Comparison of ENCODE assay signal across 13 mouse cellular contexts in genomic region chr9:14675707-14676691, GRCm38 (mm10). TPM values are rescaled to one million over a fixed set of nuclear protein-coding genes. Genes with fewer than 3 reads are reported as not detected.
A peak's percentile ranks its signal among the peaks of the same experiment; 100 is the strongest.
DNase-seq lines count a peak whose midpoint lies in the region; ATAC-seq and TF ChIP-seq lines count a peak whose summit lies in the region.
"Had no signal": no experiment of that assay in that cellular context is flagged by ENCODE, and none has a peak within 500 bp of the region (broad histone marks: within the 10 kb centered on the region; RNA-seq: fewer than 3 reads in every experiment).

No protein-coding gene starts in this region.

- H3K9me3 ChIP-seq in kidney, embryonic 15.5 days (replicated peaks) = no peaks in the 10 kb centered on the region
- 0 out of 2 replicates have a peak, but pooled peaks cover 7% of the 10 kb centered on the region for H3K9me3 ChIP-seq in embryonic facial prominence, embryonic 13.5 days
- no peaks in the 10 kb centered on the region for H3K9me3 ChIP-seq in limb, embryonic 12.5 days
- no peaks in the 10 kb centered on the region for H3K9me3 ChIP-seq in stomach, postnatal 0 days (ENCODE audit: control insufficient read depth, low read length)
- peaks cover 3% of the 10 kb centered on the region; the same call in 1 of the 2 replicates for H3K9me3 ChIP-seq in forebrain, embryonic 16.5 days (ENCODE audit: control insufficient read depth, low read length)
- H3K9me3 ChIP-seq: G1E; hindbrain, embryonic 15.5 days had no signal

- no peaks in the 10 kb centered on the region for H3K36me3 ChIP-seq in kidney, embryonic 15.5 days
- no peaks in the 10 kb centered on the region for H3K36me3 ChIP-seq in embryonic facial prominence, embryonic 13.5 days
- no peaks in the 10 kb centered on the region for H3K36me3 ChIP-seq in limb, embryonic 12.5 days
- H3K36me3 ChIP-seq in stomach, postnatal 0 days (ENCODE audit: control insufficient read depth, insufficient read depth, low read length) = no peaks in the 10 kb centered on the region
- H3K36me3 ChIP-seq in forebrain, embryonic 16.5 days (ENCODE audit: control insufficient read depth, insufficient read depth) = no peaks in the 10 kb centered on the region
- H3K36me3 ChIP-seq: G1E; hindbrain, embryonic 15.5 days had no signal

- no peak overlapping the region for H3K4me3 ChIP-seq in kidney, embryonic 15.5 days (replicated peaks)
- no peak overlapping the region for H3K4me3 ChIP-seq in embryonic facial prominence, embryonic 13.5 days
- no peak overlapping the region for H3K4me3 ChIP-seq in limb, embryonic 12.5 days (replicated peaks)
- no peak overlapping the region for H3K4me3 ChIP-seq in stomach, postnatal 0 days (ENCODE audit: low read depth, low read length)
- no peak overlapping the region for H3K4me3 ChIP-seq in forebrain, embryonic 16.5 days (replicated peaks; ENCODE audit: low read length)
- H3K4me3 ChIP-seq: hindbrain, embryonic 15.5 days had no signal

- H3K27me3 ChIP-seq in kidney, embryonic 15.5 days = no peaks in the 10 kb centered on the region
- H3K27me3 ChIP-seq in embryonic facial prominence, embryonic 13.5 days = no peaks in the 10 kb centered on the region
- H3K27me3 ChIP-seq in limb, embryonic 12.5 days = no peaks in the 10 kb centered on the region
- H3K27me3 ChIP-seq in stomach, postnatal 0 days (ENCODE audit: control insufficient read depth, insufficient read depth, low read length) = no peaks in the 10 kb centered on the region
- H3K27me3 ChIP-seq in forebrain, embryonic 16.5 days (replicated peaks; ENCODE audit: control insufficient read depth, insufficient read depth, low read length) = no peaks in the 10 kb centered on the region
- H3K27me3 ChIP-seq: hindbrain, embryonic 15.5 days had no signal

- TF ChIP-seq CTCF in stomach, postnatal 0 days (IDR thresholded peaks at IDR 0.05; ENCODE audit: low read depth) = no peak

- 65% methylated on average over 9 of the region's 9 CpGs for WGBS in kidney, embryonic 15.5 days
- whole genome bisulfite sequencing in embryonic facial prominence, embryonic 13.5 days = 51% methylated on average over 9 of the region's 9 CpGs
- 68% methylated on average over 9 of the region's 9 CpGs for WGBS in limb, embryonic 12.5 days
- 39% methylated on average over 9 of the region's 9 CpGs for WGBS in stomach, postnatal 0 days
- 54% methylated on average over 9 of the region's 9 CpGs for WGBS in forebrain, embryonic 16.5 days

- DNase-seq in kidney, adult 11 months = no peak
- peak; percentile 57 for DNase-seq in stomach, postnatal 0 days (ENCODE audit: low spot score)
- DNase-seq: cerebellum, postnatal 25 days; thymus, postnatal 14 days had no signal

- H3K4me2 ChIP-seq in kidney, embryonic 15.5 days = no peak overlapping the region
- no peak overlapping the region for H3K4me2 ChIP-seq in embryonic facial prominence, embryonic 13.5 days
- no peak overlapping the region for H3K4me2 ChIP-seq in limb, embryonic 12.5 days
- H3K4me2 ChIP-seq in stomach, postnatal 0 days (replicated peaks; ENCODE audit: low read depth) = no peak overlapping the region
- no peak overlapping the region for H3K4me2 ChIP-seq in forebrain, embryonic 16.5 days (ENCODE audit: low read length)
- H3K4me2 ChIP-seq: hindbrain, embryonic 15.5 days had no signal

- H3K4me1 ChIP-seq in kidney, embryonic 15.5 days = peaks cover 15% of the 10 kb centered on the region
- H3K4me1 ChIP-seq in embryonic facial prominence, embryonic 13.5 days = peaks cover 48% of the 10 kb centered on the region
- H3K4me1 ChIP-seq in limb, embryonic 12.5 days (replicated peaks) = peaks cover 9% of the 10 kb centered on the region
- H3K4me1 ChIP-seq in stomach, postnatal 0 days (replicated peaks; ENCODE audit: control insufficient read depth, insufficient read depth) = no peaks in the 10 kb centered on the region
- no peaks in the 10 kb centered on the region for H3K4me1 ChIP-seq in forebrain, embryonic 16.5 days (replicated peaks; ENCODE audit: control insufficient read depth, insufficient read depth, low read length)
- H3K4me1 ChIP-seq: hindbrain, embryonic 15.5 days had no signal

- ATAC-seq in kidney, embryonic 15.5 days (replicated peaks; ENCODE audit: low FRiP score) = 0 out of 2 replicates have a peak, but pooled peaks have one; percentile 54
- peak; percentile 77 for ATAC-seq in embryonic facial prominence, embryonic 13.5 days (ENCODE audit: insufficient number of reproducible peaks, insufficient read depth, low FRiP score, low TSS enrichment, low read depth)
- ATAC-seq in limb, embryonic 12.5 days (ENCODE audit: insufficient number of reproducible peaks, insufficient read depth, low FRiP score, low TSS enrichment, low read depth) = peak; percentile 64; the same call in 1 of the 2 replicates
- ATAC-seq in stomach, postnatal 0 days (ENCODE audit: low FRiP score, low TSS enrichment) = peak; percentile 92
- no peak for ATAC-seq in erythroid progenitor cell, adult 5-6 weeks (replicated peaks; ENCODE audit: low FRiP score, poor library complexity, severe bottlenecking)
- ATAC-seq in frontal cortex, adult (ENCODE audit: low TSS enrichment) = no peak
- ATAC-seq in forebrain, embryonic 16.5 days = no peak

- TF ChIP-seq EP300 in stomach, postnatal 0 days (optimal IDR thresholded peaks at IDR 0.05) = peak; percentile 82

- H3K27ac ChIP-seq in kidney, embryonic 15.5 days = no peak overlapping the region
- H3K27ac ChIP-seq in embryonic facial prominence, embryonic 13.5 days = peak overlapping the region; percentile 60
- no peak overlapping the region; the same call in 1 of the 2 replicates for H3K27ac ChIP-seq in limb, embryonic 12.5 days
- peak overlapping the region; percentile 58; the same call in 1 of the 2 replicates for H3K27ac ChIP-seq in stomach, postnatal 0 days (replicated peaks)
- no peak overlapping the region for H3K27ac ChIP-seq in forebrain, embryonic 16.5 days (ENCODE audit: low read length)
- H3K27ac ChIP-seq: hindbrain, embryonic 15.5 days had no signal

- no peak overlapping the region for H3K9ac ChIP-seq in kidney, embryonic 15.5 days
- no peak overlapping the region for H3K9ac ChIP-seq in embryonic facial prominence, embryonic 13.5 days
- H3K9ac ChIP-seq in limb, embryonic 12.5 days (replicated peaks) = no peak overlapping the region
- H3K9ac ChIP-seq in stomach, postnatal 0 days (ENCODE audit: low read length) = no peak overlapping the region
- no peak overlapping the region for H3K9ac ChIP-seq in forebrain, embryonic 16.5 days (replicated peaks; ENCODE audit: low read depth, low read length)
- H3K9ac ChIP-seq: hindbrain, embryonic 15.5 days had no signal

RNA-seq across cellular contexts. Expression of gene Amotl1, which starts 31.1 kb away (rescaled TPM):
- polyA plus RNA-seq in kidney, embryonic 15.5 days (2015; fragmentation: Nextera tagmentation; extraction: Ambion mirVana) = 20.4 and 23.3 TPM in 2 replicates
- polyA plus RNA-seq in embryonic facial prominence, embryonic 13.5 days (2015; fragmentation: Nextera tagmentation; extraction: Ambion mirVana) = 35.4 and 35.5 TPM in 2 replicates
- 33.3 and 34.8 TPM in 2 replicates for polyA plus RNA-seq in limb, embryonic 12.5 days (2016; fragmentation: Nextera tagmentation; extraction: Ambion mirVana)
- polyA plus RNA-seq in stomach, postnatal 0 days (2015; fragmentation: Nextera tagmentation; extraction: Ambion mirVana) = 7.3 and 7.7 TPM in 2 replicates
- total RNA-seq in erythroid progenitor cell, adult 5-6 weeks (2015; ENCODE audit: low replicate concordance) = not detected in 2 replicates
- total RNA-seq in erythroid progenitor cell, adult 5-6 weeks (2017; ENCODE audit: low replicate concordance) = 0.13 and 0.53 TPM in 2 replicates
- polyA plus RNA-seq in forebrain, embryonic 16.5 days (2015; fragmentation: Nextera tagmentation; extraction: Ambion mirVana) = 9.9 and 10.4 TPM in 2 replicates
- total RNA-seq: megakaryocyte progenitor cell, adult 5-6 weeks had no signal

Comparison
In these comparisons a context has a peak if more than half of its experiments do, and no peak if none do; other contexts are left out.
1. ATAC-seq: peak in kidney, embryonic 15.5 days (single experiment), embryonic facial prominence, embryonic 13.5 days (single experiment), limb, embryonic 12.5 days (single experiment) and stomach, postnatal 0 days (single experiment); none in erythroid progenitor cell, adult 5-6 weeks (single experiment), frontal cortex, adult (single experiment) and forebrain, embryonic 16.5 days (single experiment).
2. H3K27ac ChIP-seq: peak in embryonic facial prominence, embryonic 13.5 days (single experiment) and stomach, postnatal 0 days (single experiment); none in kidney, embryonic 15.5 days (single experiment), limb, embryonic 12.5 days (single experiment) and forebrain, embryonic 16.5 days (single experiment).